Mouse (Mus musculus) heart, postnatal 0 days (tissue): ENCODE measurements around the gene Scube3. TPM values are rescaled to one million over a fixed set of nuclear protein-coding genes. Genes with fewer than 3 reads are reported as not detected.
A peak's percentile ranks its signal among the peaks of the same experiment; 100 is the strongest.

Experiments
- ATAC-seq: fragments of 200-750 bp; cut with Nextera tagmentation; 2 replicates; pipeline ENCODE4 v1.8.0; 2017; ENCODE audit warnings: low read depth, moderate number of reproducible peaks, moderate library complexity; ENCODE audit not compliant: insufficient read depth
- DNase-seq: peaks from one replicate; pipeline ENCODE4 v3.0.0-alpha.2; 2016; ENCODE audit warnings: low spot score
- H3K27ac ChIP-seq: fragments of 300-500 bp; sonication (generic); 2 replicates; pipeline ENCODE4 v1.5.1; 2014; ENCODE audit warnings: low read depth, mild to moderate bottlenecking
- H3K27me3 ChIP-seq: fragments of 300-500 bp; sonication (generic); 2 replicates; pipeline ENCODE4 v1.6.1; 2014; ENCODE audit warnings: low read length, mixed read lengths; ENCODE audit not compliant: control insufficient read depth, insufficient read depth
- H3K36me3 ChIP-seq: fragments of 300-500 bp; sonication (generic); replicated peaks from 2 replicates; pipeline ENCODE4 v1.6.1; 2014; ENCODE audit warnings: low read length, mixed read lengths; ENCODE audit not compliant: control insufficient read depth, insufficient read depth
- H3K4me1 ChIP-seq: fragments of 300-500 bp; sonication (generic); 2 replicates; pipeline ENCODE4 v1.6.1; 2014; ENCODE audit warnings: antibody characterized with exemption; ENCODE audit not compliant: control insufficient read depth, insufficient read depth
- H3K4me2 ChIP-seq: fragments of 300-500 bp; sonication (generic); 2 replicates; pipeline ENCODE4 v1.6.1; 2014; ENCODE audit warnings: low read depth, mild to moderate bottlenecking, low read length, moderate library complexity
- H3K4me3 ChIP-seq: fragments of 300-500 bp; sonication (generic); 2 replicates; pipeline ENCODE4 v1.5.1; 2014; ENCODE audit warnings: low read depth, low read length
- H3K9ac ChIP-seq: fragments of 300-500 bp; sonication (generic); replicated peaks from 2 replicates; pipeline ENCODE4 v1.6.1; 2014; ENCODE audit warnings: low read depth, low read length, mixed read lengths
- H3K9me3 ChIP-seq: fragments of 300-500 bp; sonication (generic); replicated peaks from 2 replicates; pipeline ENCODE4 v1.6.1; 2016; ENCODE audit warnings: low read length; ENCODE audit not compliant: control insufficient read depth
- CTCF ChIP-seq: IDR thresholded peaks from 2 replicates; pipeline ENCODE4 v1.5.1; 2016; ENCODE audit warnings: antibody characterized with exemption, control low read depth, low read depth
- EP300 ChIP-seq: IDR thresholded peaks from 2 replicates; pipeline ENCODE4 v1.6.1; 2016; ENCODE audit warnings: antibody characterized with exemption, low read depth
- WGBS: fragments of 180-500 bp; shearing (Covaris S2); extraction: QIAGEN DNeasy Blood & Tissue Kit; methylation state at CpG from one replicate; pipeline ENCODE4 v1.1.7; 2014; 5-methylcytosine and 5-hydroxymethylcytosine counted together
- polyA plus RNA-seq: library from polyadenylated mRNA; unstranded; fragments of >200 nt; fragmentation: Nextera tagmentation; extraction: Ambion mirVana; gene quantifications from 2 replicates; pipeline ENCODE4 v1.2.1, GENCODE M21; 2015
- total RNA-seq: library from RNA; depleted of rRNA; stranded (reverse); fragments of >200 nt; gene quantifications from 2 replicates; pipeline ENCODE4 v1.2.3, GENCODE M21; 2014; ENCODE audit warnings: low replicate concordance

The Scube3 gene
- total and polyA plus RNA-seq, 2 experiments from 2014 or later = 0.14 to 3.0 TPM

- TF ChIP-seq EP300 = no peak
- no peak for TF ChIP-seq CTCF
- H3K36me3 ChIP-seq = no peaks in the 10 kb centered on the region
- peak overlapping the region; percentile 93 for H3K4me2 ChIP-seq
- H3K9ac ChIP-seq = no peak overlapping the region
- H3K27me3 ChIP-seq = peaks cover 78% of the 10 kb centered on the region
- DNase-seq = no peak
- H3K9me3 ChIP-seq = no peaks in the 10 kb centered on the region
- no peak overlapping the region for H3K27ac ChIP-seq
- H3K4me1 ChIP-seq = peaks cover 11% of the 10 kb centered on the region
- 4% methylated on average over 15 of the region's 15 CpGs for WGBS
- peak overlapping the region; percentile 60 for H3K4me3 ChIP-seq
- no peak for ATAC-seq
These were observed 713 bp upstream of the Scube3 start for GRCm38 (mm10) chr17:28141205-28141650.

- Histone ChIP-seq H3K4me3 (peak overlapping the region; percentile 60), H3K4me1 (peaks cover 11% of the 10 kb centered on the region)
These were observed 1.0 kb downstream of the Scube3 start for GRCm38 (mm10) chr17:28142700-28143610.

GRCm38 (mm10) chr17:28143751-28144150 lies 1.8 kb downstream of the Scube3 start:
- ATAC-seq (no peak), DNase-seq (no peak)
- Histone ChIP-seq H3K27me3 (peaks cover 86% of the 10 kb centered on the region), H3K4me3 (no peak overlapping the region), H3K9ac (no peak overlapping the region), H3K4me1 (peaks cover 11% of the 10 kb centered on the region), H3K36me3 (no peaks in the 10 kb centered on the region), H3K27ac (no peak overlapping the region), H3K9me3 (no peaks in the 10 kb centered on the region), H3K4me2 (no peak overlapping the region)
- TF ChIP-seq EP300 (no peak), CTCF (no peak)
- WGBS = 14% methylated on average over 9 of the region's 9 CpGs

More at GRCm38 (mm10) chr17:28142700-28143610, 1.0 kb downstream of the Scube3 start:
- peaks cover 86% of the 10 kb centered on the region for H3K27me3 ChIP-seq
- TF ChIP-seq CTCF (no peak), EP300 (no peak)
- H3K9ac ChIP-seq = 0 out of 2 replicates have a peak overlapping the region, but pooled peaks have one; percentile 24
- H3K27ac ChIP-seq = no peak overlapping the region
- DNase-seq (no peak), ATAC-seq (0 out of 2 replicates have a peak, but pooled peaks have one; percentile 4)
- H3K9me3 ChIP-seq = no peaks in the 10 kb centered on the region
- H3K36me3 ChIP-seq = no peaks in the 10 kb centered on the region
- WGBS = 2% methylated on average over 33 of the region's 33 CpGs
- peak overlapping the region; percentile 93 for H3K4me2 ChIP-seq

- Histone ChIP-seq H3K9me3 (no peaks in the 10 kb centered on the region), H3K4me3 (no peak overlapping the region), H3K36me3 (no peaks in the 10 kb centered on the region), H3K9ac (no peak overlapping the region), H3K27me3 (peaks cover 85% of the 10 kb centered on the region), H3K27ac (no peak overlapping the region), H3K4me2 (no peak overlapping the region), H3K4me1 (peaks cover 11% of the 10 kb centered on the region)
- no peak for TF ChIP-seq CTCF
- TF ChIP-seq EP300 = no peak
- DNase-seq (no peak), ATAC-seq (no peak)
- WGBS = 18% methylated on average over 6 of the region's 6 CpGs
These were observed 2.3 kb downstream of the Scube3 start for GRCm38 (mm10) chr17:28144241-28144640.

GRCm38 (mm10) chr17:28148288-28148687 lies 6.3 kb downstream of the Scube3 start:
- no peak overlapping the region for H3K4me2 ChIP-seq
- ATAC-seq (no peak), DNase-seq (no peak)
- 65% methylated on average over 3 of the region's 3 CpGs for WGBS
- H3K9ac ChIP-seq = no peak overlapping the region
- H3K4me3 ChIP-seq = no peak overlapping the region
- TF ChIP-seq CTCF (no peak), EP300 (no peak)
- peaks cover 2% of the 10 kb centered on the region; the same call in 1 of the 2 replicates for H3K4me1 ChIP-seq
- no peak overlapping the region for H3K27ac ChIP-seq
- no peaks in the 10 kb centered on the region for H3K36me3 ChIP-seq
- no peaks in the 10 kb centered on the region for H3K9me3 ChIP-seq
- H3K27me3 ChIP-seq = peaks cover 49% of the 10 kb centered on the region

- Histone ChIP-seq H3K27me3 (peaks cover 43% of the 10 kb centered on the region), H3K9me3 (no peaks in the 10 kb centered on the region), H3K4me3 (no peak overlapping the region), H3K9ac (no peak overlapping the region), H3K4me1 (no peaks in the 10 kb centered on the region), H3K4me2 (no peak overlapping the region), H3K36me3 (no peaks in the 10 kb centered on the region), H3K27ac (no peak overlapping the region)
- no peak for DNase-seq
- no peak for ATAC-seq
- TF ChIP-seq CTCF (no peak), EP300 (no peak)
- 50% methylated on average over 8 of the region's 8 CpGs for WGBS
These were observed 7.8 kb downstream of the Scube3 start for GRCm38 (mm10) chr17:28149734-28150133.
